Mouse (Mus musculus) heart, postnatal 14 days (tissue): ENCODE results near the gene Cpn1. TPM values are rescaled to one million over a fixed set of nuclear protein-coding genes. Genes with fewer than 3 reads are reported as not detected.

ENCODE experiments used
- DNase-seq, 2 experiments: peaks; one replicate each; pipeline ENCODE4 v3.0.0; 2021 to 2022
- intact Hi-C: fragments of 180-260 bp; cut with DNase I; formaldehyde crosslinking; loops from one replicate; pipeline ENCODE4 v1.15.1; 2025
- long read RNA-seq, 2 experiments: library from polyadenylated mRNA; stranded (forward); transcript quantifications; one replicate each; pipeline ENCODE4 v2.0.0; 2021
- total RNA-seq, 2 experiments: library from RNA; stranded (reverse); gene quantifications; 2 replicates each; pipeline ENCODE4 v1.2.3; 2021

Cpn1 gene
- total RNA-seq, result under 1 TPM in 1 of 2 experiments, not detected in 1; 0.12 TPM
- long read RNA-seq, experiment 1, result 0 reads
- long read RNA-seq, experiment 2, result 0 reads

DNA sequence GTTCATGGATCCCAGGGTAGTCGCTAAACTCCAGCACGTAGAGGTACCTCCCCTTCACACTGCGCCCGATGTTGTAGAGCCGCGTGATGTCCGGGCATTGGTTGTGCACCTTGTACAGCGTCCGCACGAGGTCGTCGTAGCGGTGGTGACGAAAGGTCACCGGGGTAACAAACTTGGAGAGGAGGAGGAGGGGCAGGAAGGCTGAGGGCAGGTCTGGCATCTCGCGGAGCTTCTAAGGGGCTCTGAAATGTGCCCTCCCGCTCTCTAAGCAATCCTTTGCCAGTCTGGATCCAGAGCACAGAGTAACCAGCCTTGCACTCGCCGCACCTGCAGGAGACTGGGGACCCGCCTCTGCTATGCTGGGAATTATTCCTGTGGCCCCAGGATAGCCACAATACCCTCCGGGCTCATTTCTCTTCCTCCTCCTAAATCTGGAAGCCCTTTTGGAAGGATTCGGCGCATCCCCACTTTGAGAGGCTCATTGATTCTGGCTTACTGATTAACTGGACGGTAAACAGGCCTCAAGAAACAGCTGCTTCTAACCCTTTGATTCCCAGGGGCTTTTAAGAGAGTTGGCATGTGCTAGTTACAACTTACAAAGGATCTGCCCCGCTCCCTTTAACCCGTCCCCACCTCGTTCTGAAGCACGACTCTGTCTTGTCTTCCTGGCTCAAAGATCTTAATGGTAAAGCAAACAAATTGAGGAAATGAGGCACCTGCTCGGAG lies at the start of gene Cpn1:
Gene Cpn1, minus strand, starts transcription at position 488 of the 726 bp plus-strand sequence.
- intact Hi-C loops, result no loop called here
- DNase-seq, result no peak

DNA sequence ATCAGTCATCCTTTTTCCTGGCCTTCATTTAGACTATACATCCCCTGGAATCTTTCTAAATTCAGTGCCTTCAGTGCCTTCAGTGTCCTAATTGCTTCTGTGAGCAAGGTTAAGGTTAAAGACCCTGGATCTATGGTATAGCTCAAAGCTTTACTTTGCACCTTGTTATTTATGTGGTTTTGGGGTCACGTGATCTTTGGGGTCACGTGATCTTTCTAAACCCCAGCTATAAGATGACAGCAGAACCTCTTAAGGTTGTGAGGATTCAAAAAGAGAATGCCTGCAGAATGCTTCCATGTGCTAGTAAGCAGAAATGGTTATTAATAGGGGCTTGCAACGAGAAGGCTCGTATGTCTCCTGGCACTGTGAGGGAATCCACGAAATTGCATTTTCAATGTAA lies 47.0 kb upstream of the Cpn1 start:
- no peak for DNase-seq
- intact Hi-C loops, result no loop called here

DNA sequence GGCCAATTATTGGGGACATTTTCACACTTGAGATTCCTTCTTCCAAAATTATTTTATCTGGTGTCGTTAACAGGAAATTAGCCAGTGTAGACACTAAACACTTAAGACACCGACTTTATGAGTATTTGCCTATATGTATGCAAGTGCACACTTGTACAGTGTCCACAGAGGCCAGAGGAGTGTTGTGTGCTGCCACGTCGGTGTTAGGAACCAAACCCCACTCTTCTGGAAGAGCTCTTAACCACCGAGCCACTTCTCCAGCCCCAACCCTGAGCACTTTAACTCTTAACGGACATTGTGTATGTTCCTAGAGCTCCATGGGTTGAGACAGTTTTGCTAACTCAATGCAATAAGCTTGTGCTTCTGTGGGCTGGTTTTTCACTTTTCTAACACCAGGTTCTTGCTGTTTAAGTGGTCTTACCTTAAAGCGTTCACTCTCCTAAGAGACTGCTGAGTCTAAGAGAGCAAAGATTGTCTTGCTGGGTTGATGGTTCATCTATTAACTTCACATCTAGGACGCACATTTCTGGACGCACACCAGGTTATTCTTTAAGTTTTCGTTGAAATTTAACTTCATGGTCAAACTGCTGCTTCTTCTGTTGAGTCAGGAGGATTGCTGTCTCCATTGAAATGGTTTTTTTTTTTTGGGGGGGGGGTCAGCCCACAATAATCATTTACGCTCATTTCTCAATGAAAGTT lies 45.8 kb upstream of the Cpn1 start:
- DNase-seq, result no peak
- intact Hi-C loops, result no loop called here

GRCm38 (mm10) chr19:44030024-44030423 lies 43.7 kb upstream of the Cpn1 start:
- intact Hi-C loops, result no loop called here
- no peak for DNase-seq

DNA sequence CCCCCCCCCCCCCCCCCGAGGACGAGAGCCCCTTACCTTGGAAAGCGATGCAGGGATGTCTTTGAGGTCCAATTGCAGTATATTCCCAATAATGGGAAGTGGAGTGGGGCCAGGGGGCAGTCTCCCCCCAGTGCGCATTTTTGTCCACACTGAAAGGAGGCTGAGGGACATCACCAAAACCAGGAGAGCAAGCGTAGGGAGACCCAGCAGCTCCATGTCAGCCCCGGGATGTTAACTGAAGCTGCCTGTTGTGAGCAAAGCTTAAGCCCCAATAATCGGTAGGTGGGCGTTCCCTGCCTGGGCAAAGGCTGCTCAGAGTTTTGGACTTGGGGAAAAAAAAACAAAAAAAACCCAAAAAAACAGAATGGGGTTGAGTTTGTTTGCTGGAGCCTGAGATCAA lies 42.6 kb upstream of the Cpn1 start, which contains the start of gene Cyp2c23:
Gene Cyp2c23, minus strand, starts transcription at position 237 of the 400 bp plus-strand sequence.
- intact Hi-C loops, result no loop called here
- no peak for DNase-seq

GRCm38 (mm10) chr19:44026956-44027530 lies 40.7 kb upstream of the Cpn1 start:
- DNase-seq, result no peak
- intact Hi-C loops, result no loop called here

DNA sequence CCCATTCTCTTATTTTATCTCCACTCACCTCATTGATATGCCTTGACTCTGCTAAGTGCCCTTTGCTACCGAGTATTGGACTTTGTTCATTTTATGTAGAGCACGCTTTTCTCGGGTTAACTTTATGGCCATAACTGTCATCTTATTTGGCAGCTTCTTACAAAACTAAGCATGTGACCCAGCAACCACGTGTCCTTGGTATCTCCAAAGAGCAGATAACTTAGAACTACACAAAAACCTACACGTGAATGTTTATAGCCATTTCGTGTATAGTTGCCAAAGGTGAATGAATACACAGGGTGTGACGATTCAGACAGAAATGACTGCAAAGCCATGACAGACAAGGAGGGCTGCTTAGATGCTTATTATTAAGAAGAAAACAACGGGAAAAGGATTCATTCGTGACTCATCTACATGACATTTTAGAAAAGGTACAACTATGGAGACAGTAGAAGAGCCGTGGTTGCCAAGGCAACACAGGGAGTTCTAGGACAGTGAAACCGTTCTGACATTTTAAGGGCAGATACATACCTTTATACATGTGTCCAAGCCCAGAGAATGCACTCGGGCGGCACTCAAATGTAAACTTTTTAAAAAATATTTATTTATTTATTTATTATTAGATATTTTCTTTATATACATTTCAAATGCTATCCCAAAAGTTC lies 38.7 kb upstream of the Cpn1 start:
- DNase-seq, result no peak
- intact Hi-C loops, result no loop called here

DNA sequence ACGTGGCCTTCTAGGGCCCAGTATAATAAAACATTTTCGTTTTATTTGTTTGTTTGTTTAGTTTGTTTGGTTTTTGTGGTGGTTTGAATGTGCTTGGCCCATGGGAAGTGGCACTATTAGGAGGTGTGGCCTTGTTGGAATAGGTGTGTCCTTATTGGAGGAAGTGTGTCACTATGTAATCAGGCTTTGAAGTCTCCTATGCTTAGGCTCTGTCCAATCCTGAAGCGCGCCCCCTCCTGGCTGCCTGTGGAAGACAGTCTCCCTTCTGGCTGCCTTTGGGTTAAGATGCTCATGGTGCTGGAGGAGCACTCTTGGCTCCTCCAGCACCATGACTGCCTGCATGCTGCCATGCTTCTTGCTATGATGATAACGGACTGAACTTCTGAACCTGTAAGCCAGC lies 36.7 kb upstream of the Cpn1 start:
- peak in 1 of 2 experiments; percentile 9 for DNase-seq
- intact Hi-C loops, result no loop called here

- DNase-seq, result peak; percentile 58 to 64
- intact Hi-C loops, result no loop called here
Observed at GRCm38 (mm10) chr19:44021502-44021901, 35.1 kb upstream of the Cpn1 start.

GRCm38 (mm10) chr19:44019739-44020138 lies 33.4 kb upstream of the Cpn1 start:
- intact Hi-C loops, result no loop called here

GRCm38 (mm10) chr19:44013862-44014261 lies 27.5 kb upstream of the Cpn1 start:
- intact Hi-C loops, result no loop called here
- no peak for DNase-seq

More at GRCm38 (mm10) chr19:44019739-44020138, 33.4 kb upstream of the Cpn1 start:
- no peak for DNase-seq

GRCm38 (mm10) chr19:44008784-44009183 lies 22.4 kb upstream of the Cpn1 start:
- no peak for DNase-seq
- intact Hi-C loops, result no loop called here

DNA sequence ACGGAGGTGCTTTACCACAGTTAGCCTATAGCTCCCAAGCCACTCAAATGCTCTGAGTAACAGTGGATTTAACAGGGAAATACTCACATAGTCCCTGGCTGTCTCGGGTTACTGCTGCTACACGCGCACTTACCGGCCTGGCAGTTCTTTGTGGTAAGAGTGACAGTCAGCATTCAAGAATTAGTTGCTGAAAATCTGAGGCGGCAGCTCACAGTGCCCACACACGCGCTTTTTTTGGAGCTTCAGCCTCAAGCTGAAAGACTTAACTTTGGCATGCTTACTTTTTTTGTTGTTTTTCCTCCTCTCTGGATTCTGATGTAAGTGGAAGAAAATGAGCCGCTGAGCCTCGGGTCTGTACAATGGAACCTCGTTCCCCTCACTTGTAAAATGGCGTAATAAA lies 20.8 kb upstream of the Cpn1 start:
- intact Hi-C loops, result no loop called here

GRCm38 (mm10) chr19:44005025-44005424 lies 18.7 kb upstream of the Cpn1 start:
- intact Hi-C loops, result no loop called here

More for the DNA sequence above, 20.8 kb upstream of the Cpn1 start:
- no peak for DNase-seq

DNA sequence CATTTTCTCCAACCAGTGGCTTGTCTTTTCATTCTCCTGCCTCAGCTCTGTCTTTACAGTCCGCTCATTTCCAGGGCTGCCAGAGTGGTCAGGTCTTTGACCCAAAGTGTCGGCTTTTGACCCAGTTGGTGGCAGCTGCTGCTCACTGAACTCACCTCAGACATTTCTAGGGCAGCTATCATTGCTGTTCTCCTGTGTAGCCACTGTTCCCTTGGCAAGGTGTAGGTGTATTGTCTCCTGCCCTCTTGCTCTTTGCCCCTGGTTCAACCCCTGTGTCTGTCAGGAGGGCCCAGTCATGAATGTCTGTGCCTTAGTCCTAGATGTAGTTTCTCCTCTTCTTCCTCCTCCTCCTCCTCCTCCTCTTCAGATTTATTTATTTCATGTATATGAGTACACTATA lies 17.9 kb upstream of the Cpn1 start:
- DNase-seq, result no peak
- intact Hi-C loops, result no loop called here

More at GRCm38 (mm10) chr19:44005025-44005424, 18.7 kb upstream of the Cpn1 start:
- no peak for DNase-seq

DNA sequence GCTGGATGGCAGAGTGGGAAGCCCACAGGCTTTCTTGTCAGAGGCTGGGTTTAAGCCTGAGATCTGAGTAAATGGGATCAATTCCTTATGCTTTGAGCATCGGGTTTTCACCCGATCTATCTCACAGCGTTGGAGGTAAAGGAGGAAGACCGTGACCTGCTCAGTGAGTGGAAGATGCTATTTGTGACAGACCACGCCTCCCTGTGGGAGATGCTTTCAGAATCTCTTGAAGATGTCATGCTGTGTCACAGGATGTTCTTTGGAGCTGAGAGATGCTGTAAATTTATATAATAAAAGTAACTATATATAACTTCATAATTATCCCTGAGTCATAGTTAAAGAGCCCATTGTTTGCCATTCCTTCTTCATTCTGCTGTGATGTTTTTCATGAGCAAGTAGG lies 14.4 kb upstream of the Cpn1 start:
- no peak for DNase-seq
- intact Hi-C loops, result no loop called here

DNA sequence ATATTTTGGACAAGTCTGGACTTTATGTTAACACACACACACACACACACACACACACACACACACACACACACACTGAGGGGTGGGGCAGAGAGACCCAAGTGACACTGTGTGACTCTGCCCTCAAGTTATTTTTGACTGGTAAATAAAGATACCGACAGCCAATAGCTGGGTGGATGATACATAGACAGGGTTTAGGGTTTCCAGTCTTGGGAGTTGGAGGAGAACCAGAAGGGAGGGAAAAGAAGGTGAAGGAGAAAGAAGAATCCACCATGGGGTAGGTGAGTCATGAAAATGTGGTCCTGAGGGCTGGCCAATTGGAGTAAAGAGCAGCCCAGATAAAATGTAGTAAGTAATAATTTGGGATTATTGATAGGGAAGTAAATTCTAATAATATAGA lies 13.7 kb upstream of the Cpn1 start:
- intact Hi-C loops, result no loop called here
- no peak for DNase-seq

DNA sequence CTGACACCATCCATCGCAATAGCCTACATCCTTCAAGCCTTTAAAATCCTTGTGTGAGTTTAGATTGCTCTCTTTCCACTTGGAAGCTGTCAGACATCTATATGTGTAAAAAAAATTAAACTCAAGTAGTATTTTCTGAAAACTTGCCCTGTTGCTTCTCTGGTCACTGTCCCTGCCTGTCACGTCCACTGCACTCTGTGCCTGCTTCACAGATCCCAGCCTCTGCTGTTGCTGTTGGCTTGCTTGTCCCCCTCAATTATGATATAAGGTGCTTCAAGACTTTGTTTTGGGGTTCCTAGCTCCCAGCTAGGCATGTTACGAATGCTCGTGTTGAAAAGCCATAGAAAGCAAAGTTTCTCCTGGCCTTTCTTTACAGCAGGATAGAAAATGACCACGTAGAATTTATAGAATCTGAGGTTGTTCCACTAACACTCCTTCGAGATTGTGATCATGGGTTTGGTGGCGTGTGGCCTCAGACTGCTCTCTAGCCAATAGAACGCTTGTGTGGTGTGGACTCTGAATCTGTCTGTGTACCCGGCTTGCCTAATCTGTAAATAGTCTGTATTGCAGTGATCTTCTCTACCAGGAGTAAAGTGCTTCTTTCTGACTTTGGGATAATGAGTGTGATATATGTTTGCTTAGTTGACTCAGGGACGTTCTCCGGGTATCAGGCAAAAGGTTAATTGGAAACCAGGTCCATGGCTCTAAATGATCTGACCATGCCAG lies 12.6 kb upstream of the Cpn1 start:
- DNase-seq, result no peak
- intact Hi-C loops, result no loop called here

DNA sequence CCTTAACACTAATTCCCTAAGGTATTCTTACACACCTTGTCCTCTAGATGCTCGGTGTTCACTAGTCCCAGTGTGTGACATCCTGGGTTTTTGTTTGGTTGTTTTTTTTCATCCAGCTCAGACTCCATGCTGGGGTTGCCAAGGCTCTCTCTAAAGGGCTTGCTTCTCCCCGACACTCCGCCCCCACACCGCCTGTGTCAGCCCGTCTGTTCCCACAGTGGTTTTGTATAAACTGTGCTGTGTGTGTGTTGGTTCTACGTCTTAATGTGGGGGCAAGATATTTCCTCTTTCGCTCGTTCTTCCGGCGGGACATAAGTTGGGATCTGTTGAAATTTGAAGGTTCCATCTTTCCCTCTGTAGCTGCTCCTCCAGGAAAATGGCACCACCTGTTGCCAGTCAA lies 11.7 kb upstream of the Cpn1 start:
- intact Hi-C loops, result no loop called here
- no peak for DNase-seq

- no peak for DNase-seq
- intact Hi-C loops, result no loop called here
Observed at GRCm38 (mm10) chr19:43995427-43995826, 9.1 kb upstream of the Cpn1 start.
